Mouse (Mus musculus): ENCODE measurements around the gene Pelo.

DNA sequence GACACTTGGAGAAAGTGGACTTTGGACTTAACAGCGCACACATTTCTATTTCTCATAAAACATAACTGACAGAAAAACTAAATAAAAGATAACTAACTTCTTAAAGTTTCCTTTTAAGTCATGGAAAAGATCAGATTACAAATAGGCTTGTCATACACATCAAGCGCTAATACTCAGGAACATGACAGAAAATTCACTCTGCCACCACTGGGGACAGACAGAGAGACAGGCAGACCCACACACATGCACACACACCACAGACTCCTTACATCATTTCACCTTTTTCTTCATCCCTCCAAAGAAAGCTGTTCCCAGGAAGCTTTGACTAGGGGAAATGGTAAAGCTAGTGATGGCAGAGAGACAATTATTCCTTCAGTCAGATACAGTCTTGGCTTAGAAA is 5.4 kb upstream of the Pelo start:
- TF ChIP-seq CTCF (IDR thresholded peaks at IDR 0.05; ENCODE audit: low read depth) (no peak), EP300 (IDR thresholded peaks at IDR 0.05; ENCODE audit: low read depth) (no peak)
